Mouse (Mus musculus) stomach, postnatal 0 days (tissue): ENCODE measurements around the gene Sdk2.

ENCODE experiments used
- CTCF ChIP-seq: IDR thresholded peaks from 2 replicates; pipeline ENCODE4 v1.5.1; 2016; ENCODE audit warnings: antibody characterized with exemption, low read depth, mild to moderate bottlenecking, moderate library complexity
- EP300 ChIP-seq: optimal IDR thresholded peaks from 2 replicates; pipeline ENCODE3; 2016; ENCODE audit warnings: antibody characterized with exemption

DNA sequence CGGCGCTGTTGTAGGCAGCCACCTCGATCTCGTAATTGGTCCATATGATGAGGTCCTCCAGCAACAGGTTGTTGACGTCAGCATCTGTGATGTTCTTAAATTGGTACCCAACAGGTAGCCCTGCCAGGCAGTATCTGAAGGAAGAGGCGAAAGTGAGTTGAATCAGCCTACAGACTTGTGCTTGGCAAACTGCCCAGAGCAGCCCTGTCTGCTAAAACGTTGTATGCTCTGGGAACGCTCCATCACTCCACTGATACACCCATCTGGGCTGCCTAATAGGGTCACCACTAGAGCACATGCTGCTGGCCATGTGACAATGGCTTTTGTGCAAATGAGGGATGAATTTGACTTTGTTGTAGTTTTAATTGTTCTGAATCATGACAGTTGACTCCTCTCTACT is 215.1 kb downstream of the Sdk2 start:
- TF ChIP-seq CTCF (no peak), EP300 (no peak)
